ENCODE assay signal across 25 mouse cellular contexts in genomic region chr12:89241554-89241953, GRCm38 (mm10).
A peak's percentile ranks its signal among the peaks of the same experiment; 100 is the strongest.
DNase-seq lines count a peak whose midpoint lies in the region; ATAC-seq and TF ChIP-seq lines count a peak whose summit lies in the region.
"Had no signal": no experiment of that assay in that cellular context is flagged by ENCODE, and none has a peak within 500 bp of the region (broad histone marks: within the 10 kb centered on the region; RNA-seq: fewer than 3 reads in every experiment).

No protein-coding gene starts in this region.

- ATAC-seq in forebrain, embryonic 14.5 days: no peak
- ATAC-seq in hindbrain, postnatal 0 days: no peak
- ATAC-seq in midbrain, embryonic 14.5 days (ENCODE audit: low FRiP score, low TSS enrichment): no peak
- no peak for ATAC-seq in stomach, postnatal 0 days (ENCODE audit: low FRiP score, low TSS enrichment)
- ATAC-seq: activated CD4-positive, CD25-positive, alpha-beta regulatory T cell, adult 4 months; forebrain, embryonic 15.5 days; intestine, embryonic 15.5 days had no signal

- no peak for TF ChIP-seq EP300 in stomach, postnatal 0 days (optimal IDR thresholded peaks at IDR 0.05)

- H3K4me1 ChIP-seq in forebrain, embryonic 14.5 days (ENCODE audit: control insufficient read depth, insufficient read depth, low read length): no peaks in the 10 kb centered on the region
- H3K4me1 ChIP-seq in forebrain, embryonic 10.5 days: no peaks in the 10 kb centered on the region
- no peaks in the 10 kb centered on the region for H3K4me1 ChIP-seq in hindbrain, postnatal 0 days (ENCODE audit: insufficient read depth, low read length)
- no peaks in the 10 kb centered on the region for H3K4me1 ChIP-seq in hindbrain, embryonic 10.5 days (replicated peaks)
- H3K4me1 ChIP-seq in midbrain, embryonic 14.5 days (ENCODE audit: control insufficient read depth, insufficient read depth, low read length): no peaks in the 10 kb centered on the region
- H3K4me1 ChIP-seq in midbrain, embryonic 10.5 days: no peaks in the 10 kb centered on the region
- no peaks in the 10 kb centered on the region for H3K4me1 ChIP-seq in stomach, postnatal 0 days (replicated peaks; ENCODE audit: control insufficient read depth, insufficient read depth)
- H3K4me1 ChIP-seq: embryonic facial prominence, embryonic 10.5 days; embryonic facial prominence, embryonic 13.5 days; forebrain, embryonic 15.5 days; hindbrain, embryonic 15.5 days; intestine, embryonic 15.5 days had no signal

- peak; percentile 62 for TF ChIP-seq CTCF in hindbrain, postnatal 0 days (IDR thresholded peaks at IDR 0.05; ENCODE audit: low read depth)
- peak; percentile 26; the same call in 1 of the 2 replicates for TF ChIP-seq CTCF in stomach, postnatal 0 days (IDR thresholded peaks at IDR 0.05; ENCODE audit: low read depth)

- H3K4me2 ChIP-seq in forebrain, embryonic 14.5 days (ENCODE audit: low read length): no peak overlapping the region
- no peak overlapping the region for H3K4me2 ChIP-seq in hindbrain, postnatal 0 days (ENCODE audit: low read depth, low read length)
- H3K4me2 ChIP-seq in midbrain, embryonic 14.5 days (ENCODE audit: low read length): no peak overlapping the region
- no peak overlapping the region for H3K4me2 ChIP-seq in stomach, postnatal 0 days (replicated peaks; ENCODE audit: low read depth)
- H3K4me2 ChIP-seq: embryonic facial prominence, embryonic 13.5 days; forebrain, embryonic 15.5 days; heart, embryonic 11.5 days; hindbrain, embryonic 15.5 days; intestine, embryonic 15.5 days had no signal

- peak; percentile 35 for DNase-seq in forebrain, embryonic 14.5 days (ENCODE audit: low spot score)
- no peak for DNase-seq in forebrain, embryonic 10.5 days (ENCODE audit: extremely low spot score, low spot score)
- peak; percentile 46 for DNase-seq in hindbrain, postnatal 0 days (ENCODE audit: low spot score)
- DNase-seq in hindbrain, embryonic 10.5 days (ENCODE audit: low spot score): no peak
- DNase-seq in midbrain, embryonic 14.5 days: peak; percentile 48
- DNase-seq in midbrain, embryonic 10.5 days (ENCODE audit: low spot score): no peak
- DNase-seq in stomach, postnatal 0 days (ENCODE audit: low spot score): no peak
- DNase-seq in cerebellum, adult 8-10 months: no peak
- DNase-seq: adrenal gland, adult 8-10 months; adrenal gland, postnatal 25 days; cerebellum, adult 11 months; cerebellum, adult 2 months; cerebellum, postnatal 10 days; cerebellum, postnatal 36 days; embryo, embryonic 11 days; gastrocnemius, postnatal 14 days; heart, adult 11 months had no signal

- H3K9ac ChIP-seq in forebrain, embryonic 14.5 days (ENCODE audit: low read length): no peak overlapping the region
- no peak overlapping the region for H3K9ac ChIP-seq in hindbrain, postnatal 0 days (replicated peaks; ENCODE audit: low read length)
- no peak overlapping the region for H3K9ac ChIP-seq in midbrain, embryonic 14.5 days (replicated peaks; ENCODE audit: low read length)
- H3K9ac ChIP-seq in stomach, postnatal 0 days (ENCODE audit: low read length): no peak overlapping the region
- H3K9ac ChIP-seq: embryonic facial prominence, embryonic 13.5 days; forebrain, embryonic 15.5 days; hindbrain, embryonic 15.5 days; intestine, embryonic 15.5 days had no signal

- H3K27ac ChIP-seq in forebrain, embryonic 14.5 days (ENCODE audit: low read depth, low read length): no peak overlapping the region
- H3K27ac ChIP-seq in forebrain, embryonic 10.5 days: no peak overlapping the region
- no peak overlapping the region for H3K27ac ChIP-seq in hindbrain, postnatal 0 days
- H3K27ac ChIP-seq in hindbrain, embryonic 10.5 days: no peak overlapping the region
- H3K27ac ChIP-seq in midbrain, embryonic 14.5 days (replicated peaks; ENCODE audit: low read depth, low read length): no peak overlapping the region
- H3K27ac ChIP-seq in midbrain, embryonic 10.5 days (replicated peaks): no peak overlapping the region
- no peak overlapping the region for H3K27ac ChIP-seq in stomach, postnatal 0 days (replicated peaks)
- H3K27ac ChIP-seq: embryonic facial prominence, embryonic 10.5 days; embryonic facial prominence, embryonic 13.5 days; forebrain, embryonic 15.5 days; hindbrain, embryonic 15.5 days; intestine, embryonic 15.5 days had no signal

- no peaks in the 10 kb centered on the region for H3K36me3 ChIP-seq in forebrain, embryonic 14.5 days (ENCODE audit: control insufficient read depth, insufficient read depth, low read length)
- H3K36me3 ChIP-seq in forebrain, embryonic 10.5 days (replicated peaks): no peaks in the 10 kb centered on the region
- no peaks in the 10 kb centered on the region for H3K36me3 ChIP-seq in hindbrain, postnatal 0 days (ENCODE audit: insufficient read depth, low read length)
- H3K36me3 ChIP-seq in hindbrain, embryonic 10.5 days: no peaks in the 10 kb centered on the region
- H3K36me3 ChIP-seq in midbrain, embryonic 14.5 days (ENCODE audit: control insufficient read depth, insufficient read depth, low read length): no peaks in the 10 kb centered on the region
- no peaks in the 10 kb centered on the region for H3K36me3 ChIP-seq in midbrain, embryonic 10.5 days
- H3K36me3 ChIP-seq in stomach, postnatal 0 days (ENCODE audit: control insufficient read depth, insufficient read depth, low read length): no peaks in the 10 kb centered on the region
- H3K36me3 ChIP-seq: embryonic facial prominence, embryonic 10.5 days; embryonic facial prominence, embryonic 13.5 days; forebrain, embryonic 15.5 days; hindbrain, embryonic 15.5 days; intestine, embryonic 15.5 days had no signal

- no peaks in the 10 kb centered on the region for H3K27me3 ChIP-seq in forebrain, embryonic 14.5 days (replicated peaks; ENCODE audit: control insufficient read depth, insufficient read depth, low read length)
- H3K27me3 ChIP-seq in forebrain, embryonic 10.5 days (ENCODE audit: poor library complexity, severe bottlenecking): no peaks in the 10 kb centered on the region
- H3K27me3 ChIP-seq in hindbrain, postnatal 0 days (ENCODE audit: insufficient read depth, low read length): no peaks in the 10 kb centered on the region
- no peaks in the 10 kb centered on the region for H3K27me3 ChIP-seq in hindbrain, embryonic 10.5 days (ENCODE audit: insufficient read depth, poor library complexity, severe bottlenecking)
- H3K27me3 ChIP-seq in midbrain, embryonic 14.5 days (ENCODE audit: control insufficient read depth, insufficient read depth, low read length): no peaks in the 10 kb centered on the region
- no peaks in the 10 kb centered on the region for H3K27me3 ChIP-seq in midbrain, embryonic 10.5 days (ENCODE audit: low read depth, poor library complexity, severe bottlenecking)
- no peaks in the 10 kb centered on the region for H3K27me3 ChIP-seq in stomach, postnatal 0 days (ENCODE audit: control insufficient read depth, insufficient read depth, low read length)
- H3K27me3 ChIP-seq: embryonic facial prominence, embryonic 13.5 days; forebrain, embryonic 15.5 days; hindbrain, embryonic 15.5 days; intestine, embryonic 15.5 days had no signal

- no peaks in the 10 kb centered on the region for H3K9me3 ChIP-seq in forebrain, embryonic 14.5 days (replicated peaks; ENCODE audit: control insufficient read depth, low read length)
- H3K9me3 ChIP-seq in forebrain, embryonic 10.5 days: no peaks in the 10 kb centered on the region
- H3K9me3 ChIP-seq in hindbrain, postnatal 0 days (ENCODE audit: low read length): no peaks in the 10 kb centered on the region
- no peaks in the 10 kb centered on the region for H3K9me3 ChIP-seq in hindbrain, embryonic 10.5 days
- H3K9me3 ChIP-seq in midbrain, embryonic 14.5 days (ENCODE audit: control insufficient read depth, low read length): no peaks in the 10 kb centered on the region
- no peaks in the 10 kb centered on the region for H3K9me3 ChIP-seq in midbrain, embryonic 10.5 days (replicated peaks)
- no peaks in the 10 kb centered on the region for H3K9me3 ChIP-seq in stomach, postnatal 0 days (ENCODE audit: control insufficient read depth, low read length)
- H3K9me3 ChIP-seq: embryonic facial prominence, embryonic 10.5 days; embryonic facial prominence, embryonic 13.5 days; forebrain, embryonic 15.5 days; hindbrain, embryonic 15.5 days; intestine, embryonic 15.5 days had no signal

- no peak overlapping the region for H3K4me3 ChIP-seq in forebrain, embryonic 14.5 days (ENCODE audit: low read depth, low read length)
- H3K4me3 ChIP-seq in forebrain, embryonic 10.5 days: no peak overlapping the region
- H3K4me3 ChIP-seq in hindbrain, postnatal 0 days (ENCODE audit: low read length): no peak overlapping the region
- H3K4me3 ChIP-seq in hindbrain, embryonic 10.5 days: no peak overlapping the region
- H3K4me3 ChIP-seq in midbrain, embryonic 14.5 days (replicated peaks; ENCODE audit: low read depth, low read length): no peak overlapping the region
- H3K4me3 ChIP-seq in midbrain, embryonic 10.5 days: no peak overlapping the region
- no peak overlapping the region for H3K4me3 ChIP-seq in stomach, postnatal 0 days (ENCODE audit: low read depth, low read length)
- H3K4me3 ChIP-seq: embryonic facial prominence, embryonic 10.5 days; embryonic facial prominence, embryonic 13.5 days; erythroblast, embryonic 14.5 days; forebrain, embryonic 15.5 days; hindbrain, embryonic 15.5 days; intestine, embryonic 15.5 days had no signal

Comparison
In these comparisons a context has a peak if more than half of its experiments do, and no peak if none do; other contexts are left out.
1. DNase-seq: peak in forebrain, embryonic 14.5 days (single experiment), hindbrain, postnatal 0 days (single experiment) and midbrain, embryonic 14.5 days (single experiment); none in forebrain, embryonic 10.5 days (single experiment), hindbrain, embryonic 10.5 days (single experiment), midbrain, embryonic 10.5 days (single experiment), stomach, postnatal 0 days (single experiment) and cerebellum, adult 8-10 months (single experiment).